Mouse (Mus musculus): ENCODE results near the gene Dgkb. TPM values are rescaled to one million over a fixed set of nuclear protein-coding genes. Genes with fewer than 3 reads are reported as not detected.

The Dgkb gene
- polyA plus RNA-seq, 1 experiment from 2014 or later = 0.73 TPM

- H3K9ac ChIP-seq = no peak overlapping the region
- H3K4me1 ChIP-seq = no peaks in the 10 kb centered on the region
- H3K9me3 ChIP-seq = no peaks in the 10 kb centered on the region
- H3K36me3 ChIP-seq = no peaks in the 10 kb centered on the region
- H3K27me3 ChIP-seq = no peaks in the 10 kb centered on the region
- H3K27ac ChIP-seq = no peak overlapping the region
- no peak overlapping the region for H3K4me2 ChIP-seq
- H3K4me3 ChIP-seq = no peak overlapping the region
- ATAC-seq (ENCODE audit: insufficient number of reproducible peaks, insufficient read depth, low FRiP score, low TSS enrichment, low read depth) = no peak
- WGBS = 73% methylated on average over 2 of the region's 2 CpGs
Measured at GRCm38 (mm10) chr12:38387654-38388053, 570.1 kb downstream of the Dgkb start.

GRCm38 (mm10) chr12:38388243-38388642, 570.7 kb downstream of the Dgkb start:
- no peak overlapping the region for H3K9ac ChIP-seq
- H3K4me1 ChIP-seq = no peaks in the 10 kb centered on the region
- H3K36me3 ChIP-seq = no peaks in the 10 kb centered on the region
- no peak overlapping the region for H3K4me3 ChIP-seq
- no peak overlapping the region for H3K27ac ChIP-seq
- H3K27me3 ChIP-seq = no peaks in the 10 kb centered on the region
- no peak overlapping the region for H3K4me2 ChIP-seq
- no peak for ATAC-seq (ENCODE audit: insufficient number of reproducible peaks, insufficient read depth, low FRiP score, low TSS enrichment, low read depth)
- no peaks in the 10 kb centered on the region for H3K9me3 ChIP-seq
- WGBS = 67% methylated on average over 5 of the region's 5 CpGs

- 74% methylated on average over 14 of the region's 14 CpGs for WGBS
- Histone ChIP-seq H3K4me1 (no peaks in the 10 kb centered on the region), H3K4me3 (no peak overlapping the region), H3K27me3 (no peaks in the 10 kb centered on the region), H3K36me3 (no peaks in the 10 kb centered on the region), H3K9ac (no peak overlapping the region), H3K4me2 (no peak overlapping the region), H3K27ac (no peak overlapping the region), H3K9me3 (no peaks in the 10 kb centered on the region)
- ATAC-seq (ENCODE audit: insufficient number of reproducible peaks, insufficient read depth, low FRiP score, low TSS enrichment, low read depth) = no peak
Measured at GRCm38 (mm10) chr12:38397754-38398312, 580.3 kb downstream of the Dgkb start.

GRCm38 (mm10) chr12:38400089-38400488, 582.6 kb downstream of the Dgkb start:
- Histone ChIP-seq H3K4me3 (no peak overlapping the region), H3K9me3 (no peaks in the 10 kb centered on the region), H3K4me1 (no peaks in the 10 kb centered on the region), H3K4me2 (no peak overlapping the region), H3K27me3 (no peaks in the 10 kb centered on the region), H3K27ac (no peak overlapping the region), H3K36me3 (no peaks in the 10 kb centered on the region), H3K9ac (no peak overlapping the region)
- ATAC-seq (ENCODE audit: insufficient number of reproducible peaks, insufficient read depth, low FRiP score, low TSS enrichment, low read depth) = no peak
- WGBS = 80% methylated on average over 4 of the region's 4 CpGs

- no peak for ATAC-seq (ENCODE audit: insufficient number of reproducible peaks, insufficient read depth, low FRiP score, low TSS enrichment, low read depth)
- Histone ChIP-seq H3K4me1 (no peaks in the 10 kb centered on the region), H3K27ac (no peak overlapping the region), H3K4me3 (no peak overlapping the region), H3K36me3 (no peaks in the 10 kb centered on the region), H3K27me3 (no peaks in the 10 kb centered on the region), H3K4me2 (no peak overlapping the region), H3K9me3 (no peaks in the 10 kb centered on the region), H3K9ac (no peak overlapping the region)
- WGBS = 40% methylated on average over 10 of the region's 10 CpGs
Measured at GRCm38 (mm10) chr12:38435364-38436130, 618.0 kb downstream of the Dgkb start.

GRCm38 (mm10) chr12:38436131-38436436, 618.6 kb downstream of the Dgkb start:
- WGBS = 45% methylated on average over 1 of the region's 1 CpGs
- H3K4me1 ChIP-seq = no peaks in the 10 kb centered on the region
- ATAC-seq (ENCODE audit: insufficient number of reproducible peaks, insufficient read depth, low FRiP score, low TSS enrichment, low read depth) = no peak

GRCm38 (mm10) chr12:38450323-38451087, 633.0 kb downstream of the Dgkb start:
- no peak for ATAC-seq (ENCODE audit: insufficient number of reproducible peaks, insufficient read depth, low FRiP score, low TSS enrichment, low read depth)

More at GRCm38 (mm10) chr12:38436131-38436436, 618.6 kb downstream of the Dgkb start:
- Histone ChIP-seq H3K9ac (no peak overlapping the region), H3K27ac (no peak overlapping the region), H3K4me2 (no peak overlapping the region), H3K9me3 (no peaks in the 10 kb centered on the region), H3K4me3 (no peak overlapping the region), H3K27me3 (no peaks in the 10 kb centered on the region), H3K36me3 (no peaks in the 10 kb centered on the region)

GRCm38 (mm10) chr12:38451677-38452076, 634.2 kb downstream of the Dgkb start:
- 56% methylated on average over 3 of the region's 3 CpGs for WGBS
- no peaks in the 10 kb centered on the region for H3K9me3 ChIP-seq
- no peak overlapping the region for H3K4me2 ChIP-seq
- H3K9ac ChIP-seq = no peak overlapping the region
- H3K36me3 ChIP-seq = no peaks in the 10 kb centered on the region
- H3K4me3 ChIP-seq = no peak overlapping the region
- H3K27me3 ChIP-seq = no peaks in the 10 kb centered on the region
- no peak for ATAC-seq (ENCODE audit: insufficient number of reproducible peaks, insufficient read depth, low FRiP score, low TSS enrichment, low read depth)
- H3K27ac ChIP-seq = no peak overlapping the region
- H3K4me1 ChIP-seq = no peaks in the 10 kb centered on the region

More at GRCm38 (mm10) chr12:38450323-38451087, 633.0 kb downstream of the Dgkb start:
- Histone ChIP-seq H3K27ac (no peak overlapping the region), H3K4me3 (no peak overlapping the region), H3K4me2 (no peak overlapping the region), H3K9me3 (no peaks in the 10 kb centered on the region), H3K9ac (no peak overlapping the region), H3K4me1 (no peaks in the 10 kb centered on the region), H3K27me3 (no peaks in the 10 kb centered on the region), H3K36me3 (no peaks in the 10 kb centered on the region)
- 63% methylated on average over 7 of the region's 7 CpGs for WGBS

- no peak overlapping the region for H3K4me2 ChIP-seq
- H3K9me3 ChIP-seq = no peaks in the 10 kb centered on the region
- no peak overlapping the region for H3K9ac ChIP-seq
- no peaks in the 10 kb centered on the region for H3K4me1 ChIP-seq
- H3K27ac ChIP-seq = no peak overlapping the region
- no peak overlapping the region for H3K4me3 ChIP-seq
- H3K27me3 ChIP-seq = no peaks in the 10 kb centered on the region
- H3K36me3 ChIP-seq = no peaks in the 10 kb centered on the region
- ATAC-seq (ENCODE audit: insufficient number of reproducible peaks, insufficient read depth, low FRiP score, low TSS enrichment, low read depth) = no peak
Measured at GRCm38 (mm10) chr12:38468191-38468590, 650.7 kb downstream of the Dgkb start.

GRCm38 (mm10) chr12:38468605-38469004, 651.1 kb downstream of the Dgkb start:
- no peaks in the 10 kb centered on the region for H3K9me3 ChIP-seq

GRCm38 (mm10) chr12:38497229-38497628, 679.7 kb downstream of the Dgkb start:
- H3K4me1 ChIP-seq = no peaks in the 10 kb centered on the region
- H3K9ac ChIP-seq = no peak overlapping the region
- no peak overlapping the region for H3K4me3 ChIP-seq
- H3K36me3 ChIP-seq = no peaks in the 10 kb centered on the region
- no peak for ATAC-seq (ENCODE audit: insufficient number of reproducible peaks, insufficient read depth, low FRiP score, low TSS enrichment, low read depth)
- H3K27ac ChIP-seq = no peak overlapping the region
- H3K27me3 ChIP-seq = no peaks in the 10 kb centered on the region
- H3K9me3 ChIP-seq = no peaks in the 10 kb centered on the region
- 79% methylated on average over 2 of the region's 2 CpGs for WGBS
- H3K4me2 ChIP-seq = no peak overlapping the region

More at GRCm38 (mm10) chr12:38468605-38469004, 651.1 kb downstream of the Dgkb start:
- H3K27ac ChIP-seq = no peak overlapping the region
- no peaks in the 10 kb centered on the region for H3K36me3 ChIP-seq
- H3K4me3 ChIP-seq = no peak overlapping the region
- no peak overlapping the region for H3K9ac ChIP-seq
- no peaks in the 10 kb centered on the region for H3K4me1 ChIP-seq
- H3K27me3 ChIP-seq = no peaks in the 10 kb centered on the region
- ATAC-seq (ENCODE audit: insufficient number of reproducible peaks, insufficient read depth, low FRiP score, low TSS enrichment, low read depth) = no peak
- no peak overlapping the region for H3K4me2 ChIP-seq

GRCm38 (mm10) chr12:38500931-38501330, 683.4 kb downstream of the Dgkb start:
- Histone ChIP-seq H3K9ac (no peak overlapping the region), H3K36me3 (no peaks in the 10 kb centered on the region), H3K9me3 (no peaks in the 10 kb centered on the region), H3K4me1 (no peaks in the 10 kb centered on the region), H3K27ac (no peak overlapping the region), H3K4me2 (no peak overlapping the region), H3K27me3 (no peaks in the 10 kb centered on the region), H3K4me3 (no peak overlapping the region)
- no peak for ATAC-seq (ENCODE audit: insufficient number of reproducible peaks, insufficient read depth, low FRiP score, low TSS enrichment, low read depth)
- 46% methylated on average over 3 of the region's 3 CpGs for WGBS

All from embryonic facial prominence, embryonic 13.5 days (tissue).